Mouse (Mus musculus): ENCODE data around the gene Ltb4r2. TPM values are rescaled to one million over a fixed set of nuclear protein-coding genes. Genes with fewer than 3 reads are reported as not detected.
"Not testable (repeated sequence)": the region's sequence is repeated elsewhere in the genome, so short reads cannot be mapped to it uniquely, and the experiment has no call there.

Ltb4r2 gene
- polyA plus RNA-seq, 1 experiment, result 1.8 TPM

DNA sequence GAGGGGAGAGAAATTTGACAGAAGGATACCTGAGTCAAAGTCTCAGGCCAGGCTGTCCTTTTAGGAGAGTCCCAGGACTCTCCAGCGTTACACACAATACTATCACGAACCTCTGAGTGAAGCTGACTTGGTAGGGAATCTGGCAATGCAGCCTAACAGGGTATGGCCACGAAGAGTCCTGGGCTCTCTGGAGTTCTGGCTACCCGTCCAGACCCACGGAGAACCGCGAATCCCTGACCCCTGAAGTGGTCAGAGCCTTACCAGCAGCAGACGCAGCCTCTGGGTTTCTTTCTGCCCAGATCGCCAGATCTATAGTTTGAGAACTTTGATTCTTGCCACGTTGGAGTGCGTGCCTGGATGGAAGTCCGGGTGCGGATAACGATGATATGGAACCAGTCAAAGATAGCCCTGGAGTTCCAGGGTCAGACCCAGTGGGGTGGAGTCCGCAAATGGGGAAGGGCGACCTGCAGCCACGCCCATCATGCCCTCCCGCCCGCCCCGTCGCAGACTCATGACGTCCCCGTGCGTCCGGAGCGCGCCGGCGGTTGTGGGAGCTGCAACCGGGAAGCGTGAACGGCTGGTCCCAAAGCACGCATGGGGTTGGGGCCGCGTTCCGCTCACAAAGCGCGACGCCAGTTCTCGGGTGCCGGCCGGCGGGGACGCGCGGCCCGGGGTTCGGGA, 15.9 kb upstream of the Ltb4r2 start, which contains the start of the genes Dhrs1 and Nop9:
TSS of gene Dhrs1 (minus strand) at position 511 of the 681 bp plus-strand sequence.
TSS of gene Nop9 (plus strand) at position 514 of the 681 bp plus-strand sequence.
- peak; percentile 87 for DNase-seq
- H3K4me3 ChIP-seq (ENCODE audit: control insufficient read depth, insufficient read depth, low read length), result peak within 1 kb of the TSS; percentile 61
- no peak for TF ChIP-seq CTCF (IDR thresholded peaks at IDR 0.05; ENCODE audit: borderline replicate concordance, control insufficient read depth, extremely low read depth, insufficient read depth, low read length, poor library complexity)
- TF ChIP-seq POLR2A (IDR thresholded peaks at IDR 0.05; ENCODE audit: control insufficient read depth, extremely low read depth, insufficient read depth, low read length, poor library complexity), result peak; percentile 40; the same call in 1 of the 2 replicates
- no peaks in the 10 kb centered on the region for H3K27me3 ChIP-seq (ENCODE audit: control insufficient read depth, insufficient read depth, low read length)
- H3K4me1 ChIP-seq (replicated peaks; ENCODE audit: control insufficient read depth, insufficient read depth, low read length), result peaks cover 18% of the 10 kb centered on the region
- WGBS, result 3% methylated on average over 34 of the region's 48 CpGs
- no peak within 1 kb of the TSS for H3K27ac ChIP-seq (ENCODE audit: control insufficient read depth, insufficient read depth, low read length)
- H3K36me3 ChIP-seq (ENCODE audit: control insufficient read depth, insufficient read depth, low read length), result peaks cover 8% of the 10 kb centered on the region; the same call in 1 of the 2 replicates

DNA sequence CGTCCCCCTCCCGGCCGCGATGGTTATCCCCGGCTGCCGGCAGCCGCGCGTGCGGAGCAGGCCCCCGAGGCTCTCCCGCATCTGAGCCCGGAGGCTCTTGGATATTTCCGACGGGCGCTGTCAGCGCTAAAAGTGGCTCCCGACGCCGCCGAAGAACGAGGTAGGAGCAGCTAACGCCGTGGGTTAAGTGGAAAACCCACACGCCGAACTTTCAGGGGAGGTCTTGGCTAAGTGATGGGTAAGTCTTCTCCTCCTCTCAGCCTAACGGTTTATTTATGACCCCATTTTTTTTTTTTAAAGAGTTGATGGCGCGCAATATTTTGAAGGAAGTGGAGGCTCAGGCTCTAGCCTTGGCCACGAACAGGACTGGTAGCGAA, 15.4 kb upstream of the Ltb4r2 start:
- Histone ChIP-seq H3K4me1 (replicated peaks; ENCODE audit: control insufficient read depth, insufficient read depth, low read length) (peaks cover 18% of the 10 kb centered on the region), H3K36me3 (ENCODE audit: control insufficient read depth, insufficient read depth, low read length) (peaks cover 12% of the 10 kb centered on the region), H3K4me3 (ENCODE audit: control insufficient read depth, insufficient read depth, low read length) (peak overlapping the region; percentile 61), H3K27me3 (ENCODE audit: control insufficient read depth, insufficient read depth, low read length) (no peaks in the 10 kb centered on the region), H3K27ac (ENCODE audit: control insufficient read depth, insufficient read depth, low read length) (no peak overlapping the region)
- WGBS, result under 1% methylated on average over 31 of the region's 31 CpGs
- TF ChIP-seq POLR2A (IDR thresholded peaks at IDR 0.05; ENCODE audit: control insufficient read depth, extremely low read depth, insufficient read depth, low read length, poor library complexity) (no peak), CTCF (IDR thresholded peaks at IDR 0.05; ENCODE audit: borderline replicate concordance, control insufficient read depth, extremely low read depth, insufficient read depth, low read length, poor library complexity) (no peak)
- DNase-seq, result no peak

DNA sequence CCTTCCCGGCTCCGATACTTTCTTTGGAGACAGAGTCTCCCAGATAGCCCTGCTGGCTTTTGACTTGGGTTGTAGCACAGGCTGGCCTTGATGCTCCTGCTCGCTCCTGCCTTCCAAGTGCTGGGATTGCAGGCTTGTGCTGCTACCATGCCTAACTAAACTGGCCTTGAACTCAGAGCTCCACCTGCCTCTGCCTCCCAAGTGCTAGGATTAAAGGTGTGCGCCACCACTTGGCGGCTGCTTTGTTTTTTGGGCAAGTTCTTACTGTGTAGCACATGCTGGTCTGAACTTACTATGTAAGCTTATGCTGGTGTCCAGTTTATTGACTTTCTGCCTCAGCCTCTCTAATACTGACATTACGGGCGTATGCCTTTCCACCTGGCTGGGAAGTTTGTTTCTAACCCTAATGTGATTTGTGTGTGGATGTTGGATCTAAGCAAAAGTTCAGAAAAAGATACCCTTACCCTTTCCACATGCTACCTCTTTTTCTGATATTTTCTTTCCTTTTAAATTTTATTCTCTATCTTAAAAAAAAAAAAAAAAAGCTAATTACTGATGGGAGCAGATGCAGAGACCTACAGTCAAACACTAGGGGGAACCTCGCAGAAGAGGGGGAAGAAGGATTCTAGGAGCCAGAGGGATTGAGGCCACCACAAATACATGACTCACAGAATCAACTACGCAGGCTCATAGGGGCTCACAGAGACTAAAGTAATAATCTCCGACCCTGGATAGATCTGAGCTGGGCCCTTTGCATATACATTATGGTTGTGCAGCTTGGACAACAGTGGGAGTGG, 14.0 kb upstream of the Ltb4r2 start:
- Histone ChIP-seq H3K4me1 (replicated peaks; ENCODE audit: control insufficient read depth, insufficient read depth, low read length) (peaks cover 18% of the 10 kb centered on the region), H3K4me3 (ENCODE audit: control insufficient read depth, insufficient read depth, low read length) (no peak overlapping the region), H3K36me3 (ENCODE audit: control insufficient read depth, insufficient read depth, low read length) (peaks cover 26% of the 10 kb centered on the region), H3K27me3 (ENCODE audit: control insufficient read depth, insufficient read depth, low read length) (no peaks in the 10 kb centered on the region), H3K27ac (ENCODE audit: control insufficient read depth, insufficient read depth, low read length) (no peak overlapping the region)
- no peak for DNase-seq
- TF ChIP-seq POLR2A (IDR thresholded peaks at IDR 0.05; ENCODE audit: control insufficient read depth, extremely low read depth, insufficient read depth, low read length, poor library complexity) (no peak), CTCF (IDR thresholded peaks at IDR 0.05; ENCODE audit: borderline replicate concordance, control insufficient read depth, extremely low read depth, insufficient read depth, low read length, poor library complexity) (no peak)
- WGBS, result 94% methylated on average over 10 of the region's 10 CpGs

DNA sequence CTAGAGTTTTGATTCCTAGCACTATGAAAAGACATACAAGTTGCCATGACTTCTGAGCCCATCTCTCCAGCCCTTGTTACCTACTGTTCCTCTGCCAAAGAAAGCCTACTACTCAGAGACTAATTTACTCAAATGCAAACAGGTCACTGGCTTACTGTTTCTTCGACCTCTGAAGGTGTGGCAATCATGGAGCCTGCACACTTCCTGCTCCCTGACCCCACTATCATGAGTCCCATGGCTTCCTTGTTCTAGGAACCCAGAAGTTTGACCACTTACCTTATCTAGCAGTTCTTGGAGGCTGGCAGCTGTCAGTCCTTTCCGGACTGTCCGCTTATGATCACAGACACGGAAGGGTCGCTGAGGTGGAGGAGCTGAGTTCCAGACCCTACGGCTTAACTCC, 3.7 kb upstream of the Ltb4r2 start:
- TF ChIP-seq CTCF (IDR thresholded peaks at IDR 0.05; ENCODE audit: borderline replicate concordance, control insufficient read depth, extremely low read depth, insufficient read depth, low read length, poor library complexity) (no peak), POLR2A (IDR thresholded peaks at IDR 0.05; ENCODE audit: control insufficient read depth, extremely low read depth, insufficient read depth, low read length, poor library complexity) (no peak)
- peaks cover 28% of the 10 kb centered on the region for H3K36me3 ChIP-seq (ENCODE audit: control insufficient read depth, insufficient read depth, low read length)
- DNase-seq, result no peak
- 78% methylated on average over 6 of the region's 6 CpGs for WGBS
- H3K27me3 ChIP-seq (ENCODE audit: control insufficient read depth, insufficient read depth, low read length), result peaks cover 8% of the 10 kb centered on the region; the same call in 1 of the 2 replicates
- H3K27ac ChIP-seq (ENCODE audit: control insufficient read depth, insufficient read depth, low read length), result no peak overlapping the region
- no peak overlapping the region for H3K4me3 ChIP-seq (ENCODE audit: control insufficient read depth, insufficient read depth, low read length)
- H3K4me1 ChIP-seq (replicated peaks; ENCODE audit: control insufficient read depth, insufficient read depth, low read length), result no peaks in the 10 kb centered on the region; the same call in 1 of the 2 replicates

DNA sequence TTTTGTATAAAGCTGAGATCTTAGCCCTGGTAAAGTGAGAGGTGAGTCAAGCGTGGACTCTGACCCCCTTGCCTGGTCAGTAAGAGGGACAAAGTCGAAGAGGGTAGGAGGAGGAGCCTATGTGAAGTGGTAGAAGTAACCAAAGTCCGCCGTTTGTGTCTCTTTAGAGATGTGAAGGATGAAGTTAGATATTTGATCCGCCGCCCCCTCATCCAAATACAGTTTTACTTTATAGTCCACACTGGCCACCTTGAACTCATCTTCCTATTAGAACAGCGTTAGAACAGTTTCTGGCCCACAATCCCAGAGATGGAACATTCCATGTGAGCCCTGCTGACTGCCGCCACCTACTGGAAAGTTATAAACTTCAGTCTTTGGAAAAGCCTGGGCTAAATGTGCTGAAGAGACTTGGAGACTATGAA, 2.9 kb upstream of the Ltb4r2 start, which contains the start of gene Cideb:
TSS of gene Cideb (minus strand) at position 96 of the 422 bp plus-strand sequence.
- Histone ChIP-seq H3K4me3 (ENCODE audit: control insufficient read depth, insufficient read depth, low read length) (no peak within 1 kb of the TSS), H3K27ac (ENCODE audit: control insufficient read depth, insufficient read depth, low read length) (no peak within 1 kb of the TSS), H3K36me3 (ENCODE audit: control insufficient read depth, insufficient read depth, low read length) (peaks cover 20% of the 10 kb centered on the region), H3K4me1 (replicated peaks; ENCODE audit: control insufficient read depth, insufficient read depth, low read length) (no peaks in the 10 kb centered on the region; the same call in 1 of the 2 replicates), H3K27me3 (ENCODE audit: control insufficient read depth, insufficient read depth, low read length) (peaks cover 9% of the 10 kb centered on the region; the same call in 1 of the 2 replicates)
- TF ChIP-seq CTCF (IDR thresholded peaks at IDR 0.05; ENCODE audit: borderline replicate concordance, control insufficient read depth, extremely low read depth, insufficient read depth, low read length, poor library complexity) (no peak), POLR2A (IDR thresholded peaks at IDR 0.05; ENCODE audit: control insufficient read depth, extremely low read depth, insufficient read depth, low read length, poor library complexity) (no peak)
- DNase-seq, result peak; percentile 18
- WGBS, result 24% methylated on average over 8 of the region's 8 CpGs

DNA sequence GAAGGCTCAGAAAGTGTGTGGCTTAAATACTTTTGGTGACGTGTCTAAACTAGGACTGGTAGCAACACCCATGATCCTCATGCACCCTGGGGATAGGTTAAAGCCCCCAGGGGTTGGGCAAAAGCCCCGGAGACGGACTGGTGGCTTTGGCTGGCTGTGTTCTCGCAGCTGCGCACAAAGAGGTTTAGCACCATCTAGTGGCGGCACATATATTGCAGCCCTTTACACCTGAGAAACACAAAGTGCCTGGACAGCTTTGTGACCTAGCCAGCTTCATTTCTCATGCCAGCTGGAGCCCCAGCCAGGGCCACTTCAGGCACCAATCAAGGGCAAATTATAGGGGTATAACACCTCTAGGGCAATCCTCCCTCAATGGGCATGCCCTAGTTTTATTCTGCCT, 1.1 kb upstream of the Ltb4r2 start:
- WGBS, result under 1% methylated on average over 6 of the region's 6 CpGs
- H3K36me3 ChIP-seq (ENCODE audit: control insufficient read depth, insufficient read depth, low read length); H3K4me1 ChIP-seq (replicated peaks; ENCODE audit: control insufficient read depth, insufficient read depth, low read length); H3K27ac ChIP-seq (ENCODE audit: control insufficient read depth, insufficient read depth, low read length); H3K4me3 ChIP-seq (ENCODE audit: control insufficient read depth, insufficient read depth, low read length): not testable (repeated sequence)
- H3K27me3 ChIP-seq (ENCODE audit: control insufficient read depth, insufficient read depth, low read length), result peaks cover 14% of the 10 kb centered on the region; the same call in 1 of the 2 replicates
- DNase-seq, result peak; percentile 81
- peak; percentile 70; the same call in 1 of the 2 replicates for TF ChIP-seq CTCF (IDR thresholded peaks at IDR 0.05; ENCODE audit: borderline replicate concordance, control insufficient read depth, extremely low read depth, insufficient read depth, low read length, poor library complexity)
